Mouse (Mus musculus): Measurements from ENCODE around the gene Olfr704. TPM values are rescaled to one million over a fixed set of nuclear protein-coding genes. Genes with fewer than 3 reads are reported as not detected.

Gene Olfr704
- not detected for polyA plus RNA-seq (2012; fragmentation: generic; extraction: Trizol)

GRCm38 (mm10) chr7:106862885-106863284 is at the start of gene Olfr704:
Gene Olfr704, plus strand, starts transcription at chr7:106863185.
- Histone ChIP-seq H3K79me2 (ENCODE audit: control insufficient read depth, insufficient read depth) (no peaks in the 10 kb centered on the region), H3K4me3 (no peak within 1 kb of the TSS), H3K4me2 (ENCODE audit: low read depth) (no peak within 1 kb of the TSS), H3ac (ENCODE audit: control insufficient read depth, insufficient read length) (no peak within 1 kb of the TSS), H3K36me3 (ENCODE audit: control insufficient read depth, insufficient read depth) (no peaks in the 10 kb centered on the region), H3K27me3 (ENCODE audit: control insufficient read depth, insufficient read depth, insufficient read length) (no peaks in the 10 kb centered on the region)
- TF ChIP-seq MYOG (IDR thresholded peaks at IDR 0.05; ENCODE audit: control insufficient read depth in 1 of 3, insufficient read depth in 1 of 3, insufficient read length in 2 of 3, low read depth in 2 of 3), result no peak
- TF ChIP-seq REST (IDR thresholded peaks at IDR 0.05; ENCODE audit: insufficient read depth, insufficient read length), result no peak
- no peak for TF ChIP-seq USF1 (IDR thresholded peaks at IDR 0.05; ENCODE audit: low read depth)
- TF ChIP-seq CEBPB (IDR thresholded peaks at IDR 0.05; ENCODE audit: insufficient read depth, poor library complexity, severe bottlenecking), result no peak
- TF ChIP-seq TCF12 (IDR thresholded peaks at IDR 0.05; ENCODE audit: insufficient read depth, poor library complexity, severe bottlenecking), result no peak
- no peak for TF ChIP-seq E2F4 (IDR thresholded peaks at IDR 0.05; ENCODE audit: insufficient read depth)
- no peak for TF ChIP-seq MYOD1 (IDR thresholded peaks at IDR 0.05; ENCODE audit: control insufficient read depth in 1 of 3, insufficient read length in 2 of 3, low read depth in 2 of 3)
- TF ChIP-seq POLR2AphosphoS2 (IDR thresholded peaks at IDR 0.05; ENCODE audit: insufficient read length, low read depth), result no peak
- no peak for TF ChIP-seq MAX (IDR thresholded peaks at IDR 0.05; ENCODE audit: low read depth)

DNA sequence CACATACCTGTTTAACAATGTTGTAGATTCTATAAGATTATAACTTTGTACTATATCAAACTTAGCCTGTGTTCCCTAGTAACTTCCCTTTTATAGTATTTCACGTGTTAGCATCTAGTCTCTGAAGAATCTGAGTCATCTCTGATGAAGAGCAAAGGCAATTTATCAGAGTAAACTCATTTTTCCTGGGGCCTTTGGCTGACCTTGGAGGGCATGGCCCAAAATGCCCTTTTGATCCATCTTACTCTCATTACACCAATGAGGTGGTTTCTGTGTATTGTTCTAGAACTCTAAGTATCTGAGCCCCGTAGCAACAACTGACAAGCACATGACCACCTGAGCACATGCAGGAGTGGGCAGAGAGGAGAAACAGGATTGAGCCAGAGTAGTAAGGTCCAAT is 49.2 kb upstream of the Olfr704 start, which contains the start of gene Olfr701:
Gene Olfr701, plus strand, starts transcription at position 301 of the 400 bp plus-strand sequence.
- Histone ChIP-seq H3K79me2 (ENCODE audit: control insufficient read depth, insufficient read depth) (no peaks in the 10 kb centered on the region), H3K4me2 (ENCODE audit: low read depth) (no peak within 1 kb of the TSS), H3K36me3 (ENCODE audit: control insufficient read depth, insufficient read depth) (no peaks in the 10 kb centered on the region), H3K4me3 (no peak within 1 kb of the TSS), H3K27me3 (ENCODE audit: control insufficient read depth, insufficient read depth, insufficient read length) (no peaks in the 10 kb centered on the region), H3ac (ENCODE audit: control insufficient read depth, insufficient read length) (no peak within 1 kb of the TSS)
- no peak for TF ChIP-seq POLR2A (IDR thresholded peaks at IDR 0.05; ENCODE audit: insufficient read length, low read depth)
- TF ChIP-seq MYOD1 (IDR thresholded peaks at IDR 0.05; ENCODE audit: control insufficient read depth in 1 of 3, insufficient read length in 2 of 3, low read depth in 2 of 3), result no peak
- TF ChIP-seq TCF3 (IDR thresholded peaks at IDR 0.05; ENCODE audit: insufficient read length, low read depth), result no peak
- no peak for TF ChIP-seq TCF12 (IDR thresholded peaks at IDR 0.05; ENCODE audit: insufficient read depth, poor library complexity, severe bottlenecking)
- TF ChIP-seq SRF (IDR thresholded peaks at IDR 0.05; ENCODE audit: control insufficient read depth, insufficient read length, low read depth), result no peak
- no peak for TF ChIP-seq CEBPB (IDR thresholded peaks at IDR 0.05; ENCODE audit: insufficient read depth, poor library complexity, severe bottlenecking)
- no peak for TF ChIP-seq E2F4 (IDR thresholded peaks at IDR 0.05; ENCODE audit: insufficient read depth)
- TF ChIP-seq USF1 (IDR thresholded peaks at IDR 0.05; ENCODE audit: low read depth), result no peak
- no peak for TF ChIP-seq POLR2AphosphoS2 (IDR thresholded peaks at IDR 0.05; ENCODE audit: insufficient read length, low read depth)

DNA sequence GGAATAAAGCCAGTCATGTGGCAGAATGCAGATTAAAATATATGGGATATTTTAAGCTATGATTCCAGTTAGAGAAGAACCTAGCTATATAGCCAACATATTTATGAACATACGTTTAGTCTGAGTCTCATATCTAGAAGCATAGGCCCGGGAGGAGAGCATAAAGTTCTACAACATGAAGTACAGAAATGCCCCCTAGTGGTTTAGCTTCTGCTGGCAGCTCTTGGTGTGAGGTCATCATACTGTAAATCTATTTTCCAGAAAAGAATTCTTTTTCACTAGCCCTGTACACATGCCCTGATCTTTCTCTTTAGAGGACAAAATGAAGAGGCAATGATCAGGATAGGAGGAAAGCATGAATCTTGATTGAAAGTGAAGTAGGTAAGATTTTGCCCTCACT is 47.2 kb upstream of the Olfr704 start:
- no peak for TF ChIP-seq MYOG (IDR thresholded peaks at IDR 0.05; ENCODE audit: control insufficient read depth in 1 of 3, insufficient read depth in 1 of 3, insufficient read length in 2 of 3, low read depth in 2 of 3)
- TF ChIP-seq E2F4 (IDR thresholded peaks at IDR 0.05; ENCODE audit: insufficient read depth), result no peak
- no peak for TF ChIP-seq POLR2AphosphoS2 (IDR thresholded peaks at IDR 0.05; ENCODE audit: insufficient read length, low read depth)
- no peak for TF ChIP-seq USF1 (IDR thresholded peaks at IDR 0.05; ENCODE audit: low read depth)
- TF ChIP-seq TCF3 (IDR thresholded peaks at IDR 0.05; ENCODE audit: insufficient read length, low read depth), result no peak
- TF ChIP-seq MAX (IDR thresholded peaks at IDR 0.05; ENCODE audit: low read depth), result no peak
- TF ChIP-seq REST (IDR thresholded peaks at IDR 0.05; ENCODE audit: insufficient read depth, insufficient read length), result no peak
- TF ChIP-seq TCF12 (IDR thresholded peaks at IDR 0.05; ENCODE audit: insufficient read depth, poor library complexity, severe bottlenecking), result no peak
- no peak for TF ChIP-seq CEBPB (IDR thresholded peaks at IDR 0.05; ENCODE audit: insufficient read depth, poor library complexity, severe bottlenecking)
- no peak for TF ChIP-seq SRF (IDR thresholded peaks at IDR 0.05; ENCODE audit: control insufficient read depth, insufficient read length, low read depth)
- no peak for TF ChIP-seq POLR2A (IDR thresholded peaks at IDR 0.05; ENCODE audit: insufficient read length, low read depth)
- no peak for TF ChIP-seq MYOD1 (IDR thresholded peaks at IDR 0.05; ENCODE audit: control insufficient read depth in 1 of 3, insufficient read length in 2 of 3, low read depth in 2 of 3)
- H3K27me3 ChIP-seq (ENCODE audit: control insufficient read depth, insufficient read depth, insufficient read length), result no peaks in the 10 kb centered on the region
- no peak overlapping the region for H3ac ChIP-seq (ENCODE audit: control insufficient read depth, insufficient read length)
- no peaks in the 10 kb centered on the region for H3K79me2 ChIP-seq (ENCODE audit: control insufficient read depth, insufficient read depth)
- no peak overlapping the region for H3K4me3 ChIP-seq
- H3K4me2 ChIP-seq (ENCODE audit: low read depth), result no peak overlapping the region
- H3K36me3 ChIP-seq (ENCODE audit: control insufficient read depth, insufficient read depth), result no peaks in the 10 kb centered on the region

- no peaks in the 10 kb centered on the region for H3K36me3 ChIP-seq (ENCODE audit: control insufficient read depth, insufficient read depth)
- no peaks in the 10 kb centered on the region for H3K27me3 ChIP-seq (ENCODE audit: control insufficient read depth, insufficient read depth, insufficient read length)
- no peak for TF ChIP-seq REST (IDR thresholded peaks at IDR 0.05; ENCODE audit: insufficient read depth, insufficient read length)
- no peak for TF ChIP-seq USF1 (IDR thresholded peaks at IDR 0.05; ENCODE audit: low read depth)
- TF ChIP-seq TCF3 (IDR thresholded peaks at IDR 0.05; ENCODE audit: insufficient read length, low read depth), result no peak
- no peak for TF ChIP-seq POLR2AphosphoS2 (IDR thresholded peaks at IDR 0.05; ENCODE audit: insufficient read length, low read depth)
- TF ChIP-seq TCF12 (IDR thresholded peaks at IDR 0.05; ENCODE audit: insufficient read depth, poor library complexity, severe bottlenecking), result no peak
- TF ChIP-seq MYOD1 (IDR thresholded peaks at IDR 0.05; ENCODE audit: control insufficient read depth in 1 of 3, insufficient read length in 2 of 3, low read depth in 2 of 3), result no peak
- TF ChIP-seq E2F4 (IDR thresholded peaks at IDR 0.05; ENCODE audit: insufficient read depth), result no peak
- H3K79me2 ChIP-seq (ENCODE audit: control insufficient read depth, insufficient read depth), result no peaks in the 10 kb centered on the region
- H3K4me3 ChIP-seq, result no peak overlapping the region
- H3K4me2 ChIP-seq (ENCODE audit: low read depth), result no peak overlapping the region
- H3ac ChIP-seq (ENCODE audit: control insufficient read depth, insufficient read length), result no peak overlapping the region
Measured at GRCm38 (mm10) chr7:106818414-106818813, 44.6 kb upstream of the Olfr704 start.

- Histone ChIP-seq H3K79me2 (ENCODE audit: control insufficient read depth, insufficient read depth) (no peaks in the 10 kb centered on the region), H3ac (ENCODE audit: control insufficient read depth, insufficient read length) (no peak within 1 kb of the TSS), H3K27me3 (ENCODE audit: control insufficient read depth, insufficient read depth, insufficient read length) (no peaks in the 10 kb centered on the region), H3K4me3 (no peak within 1 kb of the TSS), H3K4me2 (ENCODE audit: low read depth) (no peak within 1 kb of the TSS), H3K36me3 (ENCODE audit: control insufficient read depth, insufficient read depth) (no peaks in the 10 kb centered on the region)
- TF ChIP-seq MAX (IDR thresholded peaks at IDR 0.05; ENCODE audit: low read depth) (no peak), MYOD1 (IDR thresholded peaks at IDR 0.05; ENCODE audit: control insufficient read depth in 1 of 3, insufficient read length in 2 of 3, low read depth in 2 of 3) (no peak), CEBPB (IDR thresholded peaks at IDR 0.05; ENCODE audit: insufficient read depth, poor library complexity, severe bottlenecking) (no peak), MYOG (IDR thresholded peaks at IDR 0.05; ENCODE audit: control insufficient read depth in 1 of 3, insufficient read depth in 1 of 3, insufficient read length in 2 of 3, low read depth in 2 of 3) (no peak), E2F4 (IDR thresholded peaks at IDR 0.05; ENCODE audit: insufficient read depth) (no peak), REST (IDR thresholded peaks at IDR 0.05; ENCODE audit: insufficient read depth, insufficient read length) (no peak), TCF12 (IDR thresholded peaks at IDR 0.05; ENCODE audit: insufficient read depth, poor library complexity, severe bottlenecking) (no peak), SRF (IDR thresholded peaks at IDR 0.05; ENCODE audit: control insufficient read depth, insufficient read length, low read depth) (no peak), TCF3 (IDR thresholded peaks at IDR 0.05; ENCODE audit: insufficient read length, low read depth) (no peak)
Measured at GRCm38 (mm10) chr7:106833793-106834192, 29.2 kb upstream of the Olfr704 start, which contains the start of gene Olfr702. Gene Olfr702, minus strand, starts transcription at chr7:106833893.

Measured in myocyte (in vitro differentiated cells).